Mouse (Mus musculus) heart, postnatal 0 days (tissue): ENCODE measurements at regions not wholly inside any gene's neighbourhood (a gene's known extent, or its start where the extent isn't known, plus 50 kb on each side); places are given as distances from the start of the nearest gene placed in this dataset.

ENCODE experiments used
- CTCF ChIP-seq: IDR thresholded peaks from 2 replicates; pipeline ENCODE4 v1.5.1; 2016; ENCODE audit warnings: antibody characterized with exemption, control low read depth, low read depth
- EP300 ChIP-seq: IDR thresholded peaks from 2 replicates; pipeline ENCODE4 v1.6.1; 2016; ENCODE audit warnings: antibody characterized with exemption, low read depth

GRCm38 (mm10) chr19:28167451-28168165 is 156.6 kb upstream of the Rfx3 start:
- TF ChIP-seq CTCF, result no peak
- TF ChIP-seq EP300, result no peak
